Mouse (Mus musculus) bone marrow macrophage, adult 2 months (primary cell): ENCODE results near the gene Map3k20. TPM values are rescaled to one million over a fixed set of nuclear protein-coding genes. Genes with fewer than 3 reads are reported as not detected.

Source experiments
- H3K27ac ChIP-seq: 2 replicates; pipeline ENCODE4 v1.5.1; 2012; ENCODE audit warnings: low read depth, low read length; ENCODE audit not compliant: insufficient read depth
- H3K4me1 ChIP-seq: 2 replicates; pipeline ENCODE4 v1.6.1; 2012; ENCODE audit warnings: low read length; ENCODE audit not compliant: control insufficient read depth, insufficient read depth
- H3K4me3 ChIP-seq: 2 replicates; pipeline ENCODE4 v1.5.1; 2012; ENCODE audit warnings: mild to moderate bottlenecking, low read length, moderate library complexity; ENCODE audit not compliant: insufficient read depth
- CTCF ChIP-seq: IDR thresholded peaks from 2 replicates; pipeline ENCODE4 v1.5.1; 2012; ENCODE audit warnings: low read depth, mild to moderate bottlenecking, low read length, moderate library complexity
- POLR2A ChIP-seq: IDR thresholded peaks from 2 replicates; pipeline ENCODE4 v1.6.1; 2012; ENCODE audit warnings: mild to moderate bottlenecking, low read depth, low read length, borderline replicate concordance
- polyA plus RNA-seq: library from polyadenylated mRNA; stranded (reverse); fragments of >200 nt; gene quantifications from 2 replicates; pipeline ENCODE4 v1.2.4, GENCODE M21; 2012; ENCODE audit not compliant: missing spikeins, insufficient read depth, insufficient read length

Gene Map3k20
- polyA plus RNA-seq, 1 experiment: 20.3 TPM

- Histone ChIP-seq H3K4me1 (peaks cover 11% of the 10 kb centered on the region), H3K27ac (no peak overlapping the region), H3K4me3 (no peak overlapping the region)
- TF ChIP-seq CTCF: no peak
- TF ChIP-seq POLR2A: no peak
These were observed 37.6 kb upstream of the Map3k20 start for GRCm38 (mm10) chr2:72247819-72248218.

GRCm38 (mm10) chr2:72252510-72253505 is 32.6 kb upstream of the Map3k20 start:
- H3K4me1 ChIP-seq: peaks cover 4% of the 10 kb centered on the region
- TF ChIP-seq POLR2A (no peak), CTCF (no peak)
- no peak overlapping the region for H3K27ac ChIP-seq
- no peak overlapping the region for H3K4me3 ChIP-seq

- H3K4me3 ChIP-seq: no peak overlapping the region
- TF ChIP-seq POLR2A (no peak), CTCF (no peak)
- peaks cover 3% of the 10 kb centered on the region; the same call in 1 of the 2 replicates for H3K4me1 ChIP-seq
- H3K27ac ChIP-seq: no peak overlapping the region
These were observed 31.6 kb upstream of the Map3k20 start for GRCm38 (mm10) chr2:72253882-72254281.

GRCm38 (mm10) chr2:72254813-72255582 is 30.4 kb upstream of the Map3k20 start:
- Histone ChIP-seq H3K4me1 (peaks cover 7% of the 10 kb centered on the region), H3K4me3 (no peak overlapping the region), H3K27ac (no peak overlapping the region)
- no peak for TF ChIP-seq POLR2A
- TF ChIP-seq CTCF: no peak

GRCm38 (mm10) chr2:72260704-72261103 is 24.7 kb upstream of the Map3k20 start:
- Histone ChIP-seq H3K4me1 (peaks cover 33% of the 10 kb centered on the region), H3K4me3 (no peak overlapping the region), H3K27ac (peak overlapping the region; percentile 83)
- TF ChIP-seq CTCF (no peak), POLR2A (no peak)

GRCm38 (mm10) chr2:72262814-72263480 is 22.5 kb upstream of the Map3k20 start:
- no peak for TF ChIP-seq POLR2A
- TF ChIP-seq CTCF: no peak
- Histone ChIP-seq H3K4me1 (peaks cover 37% of the 10 kb centered on the region), H3K27ac (peak overlapping the region; percentile 28; the same call in 1 of the 2 replicates), H3K4me3 (no peak overlapping the region)

- TF ChIP-seq CTCF: no peak
- no peak for TF ChIP-seq POLR2A
- Histone ChIP-seq H3K4me1 (peaks cover 29% of the 10 kb centered on the region), H3K27ac (no peak overlapping the region), H3K4me3 (no peak overlapping the region)
These were observed 18.0 kb upstream of the Map3k20 start for GRCm38 (mm10) chr2:72267390-72267789.

- Histone ChIP-seq H3K4me1 (peaks cover 20% of the 10 kb centered on the region), H3K27ac (peak overlapping the region; percentile 92), H3K4me3 (peak overlapping the region; percentile 34; the same call in 1 of the 2 replicates)
- TF ChIP-seq CTCF (no peak), POLR2A (no peak)
These were observed 15.6 kb upstream of the Map3k20 start for GRCm38 (mm10) chr2:72269651-72270341.

GRCm38 (mm10) chr2:72278247-72278873 is 7.1 kb upstream of the Map3k20 start:
- no peak overlapping the region for H3K27ac ChIP-seq
- no peak for TF ChIP-seq CTCF
- TF ChIP-seq POLR2A: no peak
- H3K4me1 ChIP-seq: peaks cover 11% of the 10 kb centered on the region
- no peak overlapping the region for H3K4me3 ChIP-seq
